Mouse (Mus musculus) adrenal gland, postnatal 25 days (tissue): ENCODE measurements around the gene Carm1. TPM values are rescaled to one million over a fixed set of nuclear protein-coding genes. Genes with fewer than 3 reads are reported as not detected.

ENCODE experiments used
- DNase-seq: peaks from one replicate; pipeline ENCODE4 v3.0.0; 2021; ENCODE audit warnings: mixed read lengths
- microRNA-seq, 2 experiments: library from miRNA; unstranded; fragments of <30 nt; microRNA quantifications; one replicate each; pipeline ENCODE4 v1.2.0; 2021
- total RNA-seq: library from RNA; stranded (reverse); gene quantifications from 2 replicates; pipeline ENCODE4 v1.2.3, GENCODE M21; 2021

Carm1 gene
- total RNA-seq, 1 experiment from 2014 or later: 54.0 TPM

DNA sequence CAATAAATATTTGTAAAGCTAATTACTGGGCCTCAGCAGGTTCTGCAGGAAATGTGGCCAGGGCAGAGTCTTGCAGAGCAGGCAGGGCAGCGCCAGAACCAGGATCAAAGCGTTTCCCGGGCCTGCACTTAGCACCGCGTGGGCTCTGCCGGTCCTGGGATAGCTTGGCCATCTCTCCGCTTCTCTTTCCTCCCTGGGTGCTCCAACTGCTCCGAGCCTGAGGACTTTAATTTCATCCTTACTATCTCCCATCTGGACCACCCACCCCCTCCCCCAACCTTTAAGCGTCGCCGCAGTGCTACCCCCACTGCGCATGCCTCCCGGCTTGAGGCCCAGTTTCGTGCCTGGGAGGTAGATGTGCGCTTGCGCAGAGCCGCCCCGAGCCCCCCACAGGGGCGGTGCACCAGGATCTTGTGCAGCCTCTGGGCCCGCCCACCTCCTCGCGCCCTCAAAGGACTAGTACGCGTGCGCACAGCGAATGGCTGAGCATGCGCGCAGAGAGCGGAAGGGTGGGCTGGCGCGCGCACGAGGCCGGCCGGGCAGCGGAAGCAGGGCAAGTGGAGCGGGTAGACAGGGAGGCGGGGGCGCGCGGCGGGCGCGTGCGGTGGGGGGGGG is 69.0 kb downstream of the Carm1 start, which contains the start of gene Smarca4:
Smarca4 (plus strand) TSS at position 553 of the 615 bp plus-strand sequence.
- peak; percentile 99 for DNase-seq

DNA sequence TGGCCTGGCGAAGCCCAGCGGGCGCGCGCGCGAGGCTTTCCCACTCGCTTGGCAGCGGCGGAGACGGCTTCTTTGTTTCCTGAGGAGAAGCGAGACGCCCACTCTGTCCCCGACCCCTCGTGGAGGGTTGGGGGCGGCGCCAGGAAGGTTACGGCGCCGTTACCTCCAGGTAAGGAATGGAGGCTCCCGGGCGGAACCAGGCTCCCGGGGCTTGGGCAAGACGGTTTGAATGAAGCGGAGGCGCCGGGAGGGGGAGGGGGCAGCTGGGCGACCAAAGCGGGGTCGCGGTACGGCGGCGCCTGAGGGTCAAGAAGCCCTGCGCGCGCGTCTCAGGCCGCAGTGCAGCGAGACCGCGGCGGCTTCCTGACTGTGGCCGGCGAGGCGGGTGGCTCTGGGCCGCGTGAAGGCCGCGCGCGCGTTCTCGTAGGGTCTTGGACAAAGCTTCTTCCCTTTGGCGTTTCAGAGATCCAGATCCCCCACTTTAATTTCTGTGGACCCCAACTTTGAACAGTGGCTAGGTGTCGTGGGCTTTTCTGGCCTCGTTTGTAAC is 69.6 kb downstream of the Carm1 start:
- DNase-seq: peak; percentile 89

DNA sequence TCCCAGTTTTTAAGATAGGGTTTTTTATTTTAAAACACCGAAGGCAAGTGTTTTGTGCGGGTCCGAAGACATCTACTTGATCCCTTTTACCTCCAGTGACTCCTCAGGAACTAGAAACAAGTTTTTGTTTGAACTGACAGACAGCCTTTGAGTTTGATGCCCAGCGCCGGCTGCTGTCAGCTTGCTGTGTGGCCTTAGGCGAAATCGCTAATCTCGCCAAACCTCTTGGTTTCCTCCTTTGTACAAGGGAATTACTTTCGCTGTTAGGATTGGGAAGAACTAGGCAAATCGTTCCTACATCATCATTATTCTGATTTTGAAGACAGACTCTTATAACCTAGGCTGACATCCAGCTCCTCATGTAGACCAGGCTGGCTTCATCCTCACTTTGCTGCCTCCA is 70.4 kb downstream of the Carm1 start:
- no peak for DNase-seq

DNA sequence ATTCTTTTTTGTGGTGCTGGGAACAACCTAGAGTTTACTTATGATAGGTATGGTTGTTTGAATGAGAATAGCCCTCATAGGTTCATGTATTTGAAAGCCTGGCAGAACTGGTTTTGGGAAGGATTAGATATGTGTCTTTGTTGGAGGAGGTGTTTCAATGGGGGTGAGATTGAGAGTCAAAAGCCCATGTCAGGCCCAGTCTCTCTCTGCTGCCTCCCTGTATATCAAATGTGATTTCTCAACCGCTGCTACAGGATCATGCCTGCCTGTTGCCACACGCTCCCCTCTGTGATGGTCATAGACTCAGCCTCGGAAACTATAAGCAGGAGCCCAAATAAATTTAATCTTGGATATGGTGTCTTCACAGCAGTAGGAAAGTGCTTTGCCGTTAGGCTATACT is 73.5 kb downstream of the Carm1 start:
- no peak for DNase-seq

DNA sequence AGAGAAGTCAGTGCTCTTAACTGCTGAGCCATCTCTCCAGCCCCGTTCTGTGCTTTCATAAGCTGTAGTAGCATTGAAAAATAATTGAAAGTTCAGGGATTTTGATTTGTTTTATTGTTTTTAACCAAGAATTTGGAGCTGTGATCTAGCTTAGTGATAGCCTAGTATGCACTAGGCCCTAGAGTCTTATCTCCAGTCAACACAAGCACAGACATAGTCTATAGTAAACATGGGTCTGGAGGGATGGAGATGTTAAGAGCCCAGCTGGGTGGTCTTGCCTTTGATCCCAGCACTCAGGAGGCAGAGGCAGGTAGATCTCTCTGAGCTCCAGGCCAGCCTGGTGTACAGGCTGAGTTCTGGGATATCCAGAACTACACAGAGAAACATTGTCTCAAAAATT is 76.0 kb downstream of the Carm1 start:
- DNase-seq: no peak

DNA sequence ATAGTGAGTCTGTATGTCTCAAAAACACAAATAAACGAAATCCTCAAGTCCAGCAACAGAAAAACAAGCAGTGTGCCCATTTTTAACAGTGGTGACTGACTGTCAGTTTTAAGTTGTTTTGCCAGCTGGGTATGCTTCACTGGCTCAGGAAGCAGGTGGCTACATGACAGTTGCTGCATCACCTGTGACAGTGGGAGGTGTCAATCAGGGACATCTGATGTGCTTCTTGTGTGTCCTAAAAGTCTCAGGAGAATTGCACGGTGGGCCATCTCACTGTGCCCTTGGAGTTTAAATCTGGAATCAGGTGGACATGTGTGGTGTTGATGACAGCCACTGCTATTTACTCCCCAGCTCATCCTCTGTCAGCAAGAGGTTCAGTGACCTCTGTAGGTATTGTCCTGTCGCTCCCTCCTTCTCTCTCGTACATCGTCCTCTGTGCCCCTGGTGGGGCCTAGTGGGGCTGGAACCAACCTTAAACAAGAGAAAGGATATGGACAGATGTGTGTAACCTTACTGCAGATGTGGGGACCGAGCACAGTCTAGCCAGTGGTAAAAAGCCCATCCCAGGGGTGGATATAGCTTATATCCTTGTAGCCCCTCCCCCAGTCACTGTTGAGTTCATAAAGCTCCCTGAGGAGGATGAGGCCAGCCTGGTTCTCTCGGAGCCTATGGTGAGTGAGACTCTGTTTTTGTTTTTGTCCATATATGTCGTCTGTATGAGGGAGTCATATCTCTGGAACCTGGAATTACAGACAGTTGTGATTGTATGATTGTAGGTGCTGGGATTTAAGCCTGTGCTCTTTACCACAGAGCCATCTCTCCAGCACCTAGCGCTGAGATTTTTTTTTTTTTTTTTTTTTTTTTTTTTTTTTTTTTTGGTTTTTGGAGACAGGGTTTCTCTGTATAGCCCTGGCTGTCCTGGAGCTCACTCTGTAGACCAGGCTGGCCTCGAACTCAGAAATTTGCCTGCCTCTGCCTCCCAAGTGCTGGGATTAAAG is 78.9 kb downstream of the Carm1 start:
- no peak for DNase-seq

DNA sequence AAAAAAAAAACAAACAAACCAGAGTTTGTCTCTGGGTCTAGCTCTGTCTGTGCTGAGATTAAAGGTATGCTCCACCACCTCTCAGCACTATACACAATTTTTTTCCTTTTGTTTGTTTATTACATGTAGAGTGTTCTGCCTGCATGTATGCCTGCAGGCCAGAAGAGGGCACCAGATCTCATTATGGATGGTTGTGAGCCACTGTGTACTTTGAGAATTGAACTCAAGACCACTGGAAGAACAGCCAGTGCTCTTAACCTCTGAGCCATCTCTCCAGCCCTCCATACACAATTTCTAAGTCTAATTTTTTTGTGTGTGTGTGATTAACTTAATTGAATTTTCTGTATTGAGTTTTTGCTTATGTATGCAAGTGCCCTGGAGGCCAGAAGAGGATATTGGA is 79.9 kb downstream of the Carm1 start:
- no peak for DNase-seq

DNA sequence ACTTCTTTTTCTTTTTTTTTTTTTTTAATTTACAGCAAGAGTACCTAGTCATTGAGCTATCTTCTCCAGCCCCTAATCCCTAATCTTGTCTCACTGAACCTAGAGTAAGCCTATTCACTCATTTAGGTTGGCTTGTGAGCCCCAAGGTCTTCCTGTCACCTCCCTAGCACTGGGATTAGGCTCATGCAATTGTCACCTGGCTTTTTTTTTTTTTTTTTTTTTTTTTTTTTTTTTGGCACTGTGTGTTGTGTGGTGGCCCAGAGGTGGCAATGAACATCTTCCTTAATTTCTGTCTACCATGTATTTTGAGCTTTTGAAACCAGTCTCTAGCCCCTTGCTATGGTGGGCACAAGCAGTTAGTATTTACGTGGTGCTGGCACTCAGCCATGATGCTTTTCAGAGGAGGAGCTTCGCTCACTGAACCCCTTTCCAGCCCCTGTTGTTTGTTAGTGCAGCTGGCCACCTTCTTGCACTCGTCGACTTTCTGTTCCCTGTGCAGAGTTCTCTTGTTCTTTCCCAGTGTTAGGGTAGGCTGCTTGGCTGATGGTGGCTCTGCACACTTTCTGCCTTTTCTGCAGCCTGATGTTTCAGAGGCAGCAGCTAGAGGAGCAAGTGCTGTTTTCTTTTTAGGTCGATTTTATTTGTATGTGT is 80.6 kb downstream of the Carm1 start:
- DNase-seq: no peak

DNA sequence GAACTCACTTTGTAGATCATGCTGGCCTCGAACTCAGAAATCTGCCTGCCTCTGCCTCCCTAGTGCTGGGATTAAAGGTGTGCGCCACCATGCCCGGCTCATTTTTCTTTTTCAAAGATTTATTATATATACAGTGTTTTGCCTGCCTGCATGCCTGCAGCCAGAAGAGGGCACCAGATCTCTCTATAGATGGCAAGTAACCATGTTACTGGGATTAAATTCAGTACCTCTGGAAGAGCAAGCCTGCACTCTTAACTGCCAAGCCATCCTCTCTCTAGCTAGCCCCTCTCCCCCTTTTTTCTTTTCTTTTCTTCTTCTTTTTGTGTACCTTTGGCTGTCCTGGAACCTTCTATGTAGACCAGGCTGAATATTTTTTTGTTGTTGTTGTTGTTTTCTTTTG is 84.0 kb downstream of the Carm1 start:
- peak; percentile 39 for DNase-seq

DNA sequence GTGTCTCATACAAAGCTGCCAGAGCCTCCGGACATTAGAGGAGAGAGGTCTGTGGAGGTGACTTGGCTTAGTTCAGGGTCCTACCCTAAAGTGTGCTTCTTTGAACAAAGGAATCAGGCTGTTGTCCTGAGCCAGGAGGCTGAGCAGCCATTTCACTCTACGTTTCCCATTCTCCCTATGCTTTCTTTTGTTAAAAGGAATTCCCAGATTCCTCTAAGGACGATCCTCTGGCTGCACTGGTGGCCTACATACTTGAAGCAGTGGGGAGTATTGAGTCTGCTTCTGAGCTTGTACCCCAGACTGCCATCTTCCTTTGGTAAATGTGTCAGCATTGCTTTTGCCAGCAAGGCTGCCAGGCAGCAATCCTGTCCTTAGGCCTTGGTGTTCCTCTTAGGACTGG is 86.4 kb downstream of the Carm1 start:
- DNase-seq: no peak

DNA sequence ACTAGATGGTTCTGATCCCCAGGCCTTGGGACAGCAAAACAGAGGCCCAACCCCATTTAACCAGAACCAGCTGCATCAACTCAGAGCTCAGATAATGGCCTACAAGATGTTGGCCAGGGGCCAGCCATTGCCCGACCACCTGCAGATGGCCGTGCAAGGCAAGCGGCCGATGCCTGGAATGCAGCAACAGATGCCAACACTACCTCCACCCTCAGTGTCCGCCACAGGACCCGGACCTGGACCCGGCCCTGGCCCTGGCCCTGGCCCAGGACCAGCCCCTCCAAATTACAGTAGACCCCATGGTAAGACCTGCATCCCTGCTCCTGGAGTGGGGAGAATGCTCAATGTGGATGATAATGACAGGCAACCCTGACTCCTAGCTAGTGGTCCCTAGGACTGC is 88.9 kb downstream of the Carm1 start:
- no peak for DNase-seq

DNA sequence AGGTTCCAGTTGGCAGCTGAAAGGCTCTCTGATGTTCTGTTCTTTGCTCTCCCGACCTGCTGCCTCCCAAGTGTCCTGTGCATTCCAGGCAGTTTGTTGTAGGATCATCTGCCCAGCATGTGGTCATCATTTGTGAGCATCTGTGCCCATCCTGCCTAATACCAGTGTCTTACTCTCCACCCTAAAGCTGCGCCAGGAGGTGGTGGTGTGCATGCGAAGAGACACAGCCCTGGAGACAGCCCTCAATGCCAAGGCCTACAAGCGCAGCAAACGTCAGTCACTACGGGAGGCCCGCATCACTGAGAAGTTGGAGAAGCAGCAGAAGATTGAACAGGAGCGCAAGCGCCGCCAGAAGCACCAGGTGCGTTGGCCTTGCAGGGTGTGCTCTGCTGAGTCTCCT is 92.3 kb downstream of the Carm1 start:
- DNase-seq: no peak

Small RNA genes lying within 50 kb of the gene (microRNA-seq; reads per million reads assigned to microRNA genes)
- 0 reads per million in 2 experiments for gene Mir1946b

Other genes starting within 250 kb of the Carm1 start
- not detected in 2 replicates for gene Ap1m2, start 234.6 kb upstream of the Carm1 start, total RNA-seq
- 31.8 and 46.3 TPM in 2 replicates for gene Slc44a2, start 226.2 kb upstream of the Carm1 start, total RNA-seq
- gene Ilf3, start 179.0 kb upstream of the Carm1 start, total RNA-seq: 68.9 and 69.5 TPM in 2 replicates
- gene Qtrt1, start 135.1 kb upstream of the Carm1 start, total RNA-seq: 17.0 and 25.1 TPM in 2 replicates
- 110 and 126 TPM in 2 replicates for gene Dnm2, start 122.0 kb upstream of the Carm1 start, total RNA-seq
- 26.8 and 37.1 TPM in 2 replicates for gene Tmed1, start 36.6 kb upstream of the Carm1 start, total RNA-seq
- 1.3 TPM in 1 of 2 replicates, not detected in the other for gene AB124611, start 20.7 kb upstream of the Carm1 start, total RNA-seq
- gene Timm29, start 45.8 kb downstream of the Carm1 start, total RNA-seq: 58.2 and 62.6 TPM in 2 replicates
- gene Yipf2, start 45.9 kb downstream of the Carm1 start, total RNA-seq: 27.5 and 40.2 TPM in 2 replicates
- 87.3 and 87.4 TPM in 2 replicates for gene Smarca4, start 69.3 kb downstream of the Carm1 start, total RNA-seq
- 126 and 145 TPM in 2 replicates for gene Ldlr, start 176.6 kb downstream of the Carm1 start, total RNA-seq
- 4.7 and 5.6 TPM in 2 replicates for gene Spc24, start 213.4 kb downstream of the Carm1 start, total RNA-seq